Mouse (Mus musculus) midbrain, postnatal 0 days (tissue): ENCODE measurements around the gene Fam168b. TPM values are rescaled to one million over a fixed set of nuclear protein-coding genes. Genes with fewer than 3 reads are reported as not detected.

ENCODE experiments used
- ATAC-seq: fragments of 200-750 bp; cut with Nextera tagmentation; 2 replicates; pipeline ENCODE4 v1.8.0; 2017; ENCODE audit warnings: moderate number of reproducible peaks, mild to moderate bottlenecking, moderate TSS enrichment, moderate library complexity; ENCODE audit not compliant: low FRiP score
- DNase-seq: peaks from one replicate; pipeline ENCODE4 v3.0.0-alpha.2; 2015; ENCODE audit warnings: low spot score
- H3K27ac ChIP-seq: fragments of 300-500 bp; sonication (generic); 2 replicates; pipeline ENCODE4 v1.5.1; 2014; ENCODE audit warnings: low read depth, mild to moderate bottlenecking, low read length, mixed read lengths
- H3K27me3 ChIP-seq: fragments of 300-500 bp; sonication (generic); 2 replicates; pipeline ENCODE4 v1.6.1; 2014; ENCODE audit warnings: low read length, control low read depth, mixed read lengths; ENCODE audit not compliant: insufficient read depth
- H3K36me3 ChIP-seq: fragments of 300-500 bp; sonication (generic); 2 replicates; pipeline ENCODE4 v1.6.1; 2014; ENCODE audit warnings: low read length, control low read depth, mixed read lengths; ENCODE audit not compliant: insufficient read depth
- H3K4me1 ChIP-seq: fragments of 300-500 bp; sonication (generic); 2 replicates; pipeline ENCODE4 v1.6.1; 2014; ENCODE audit warnings: mild to moderate bottlenecking, control low read depth, antibody characterized with exemption, low read length, mixed read lengths; ENCODE audit not compliant: insufficient read depth
- H3K4me2 ChIP-seq: fragments of 300-500 bp; sonication (generic); 2 replicates; pipeline ENCODE4 v1.6.1; 2014; ENCODE audit warnings: low read depth, mild to moderate bottlenecking, low read length, mixed read lengths; ENCODE audit not compliant: poor library complexity, severe bottlenecking
- H3K4me3 ChIP-seq: fragments of 300-500 bp; sonication (generic); 2 replicates; pipeline ENCODE4 v1.5.1; 2014; ENCODE audit warnings: low read depth, mild to moderate bottlenecking, low read length, moderate library complexity
- H3K9ac ChIP-seq: fragments of 300-500 bp; sonication (generic); replicated peaks from 2 replicates; pipeline ENCODE4 v1.6.1; 2014; ENCODE audit warnings: mild to moderate bottlenecking, low read length, moderate library complexity, mixed read lengths; ENCODE audit not compliant: poor library complexity, severe bottlenecking
- H3K9me3 ChIP-seq: fragments of 300-500 bp; sonication (generic); 2 replicates; pipeline ENCODE4 v1.6.1; 2016; ENCODE audit warnings: low read length, control low read depth
- CTCF ChIP-seq: IDR thresholded peaks from 2 replicates; pipeline ENCODE4 v1.5.1; 2016; ENCODE audit warnings: antibody characterized with exemption, mild to moderate bottlenecking
- WGBS: fragments of 180-500 bp; shearing (Covaris S2); extraction: QIAGEN DNeasy Blood & Tissue Kit; methylation state at CpG from one replicate; pipeline ENCODE4 v1.1.7; 2014; 5-methylcytosine and 5-hydroxymethylcytosine counted together
- polyA plus RNA-seq: library from polyadenylated mRNA; unstranded; fragments of >200 nt; fragmentation: Nextera tagmentation; extraction: Ambion mirVana; gene quantifications from 2 replicates; pipeline ENCODE4 v1.2.1, GENCODE M21; 2015
- total RNA-seq: library from RNA; depleted of rRNA; stranded (reverse); fragments of >200 nt; gene quantifications from 2 replicates; pipeline ENCODE4 v1.2.3, GENCODE M21; 2014

The Fam168b gene
- total and polyA plus RNA-seq, 2 experiments from 2014 or later: 95.9 to 542 TPM

DNA sequence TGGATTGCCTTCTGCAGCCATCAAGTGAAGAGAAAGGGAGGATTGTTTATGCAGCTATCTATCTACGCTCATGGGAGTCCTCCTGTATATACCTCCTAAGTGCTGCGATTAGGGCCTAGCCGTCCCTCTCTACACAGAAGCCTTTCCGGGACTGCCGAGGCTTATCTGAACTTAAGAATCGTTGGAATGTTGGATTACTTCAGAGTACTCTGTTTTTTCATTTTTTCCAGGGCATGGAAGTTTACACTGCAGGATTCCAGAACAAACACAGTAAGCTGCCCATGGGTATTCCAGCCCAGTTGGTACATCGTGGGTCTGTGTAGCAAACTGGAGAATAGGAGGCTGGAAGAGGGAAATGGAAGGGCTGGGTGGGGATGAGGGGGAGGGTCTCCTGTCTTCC lies 21.4 kb upstream of the Fam168b start:
- peaks cover 55% of the 10 kb centered on the region for H3K36me3 ChIP-seq

DNA sequence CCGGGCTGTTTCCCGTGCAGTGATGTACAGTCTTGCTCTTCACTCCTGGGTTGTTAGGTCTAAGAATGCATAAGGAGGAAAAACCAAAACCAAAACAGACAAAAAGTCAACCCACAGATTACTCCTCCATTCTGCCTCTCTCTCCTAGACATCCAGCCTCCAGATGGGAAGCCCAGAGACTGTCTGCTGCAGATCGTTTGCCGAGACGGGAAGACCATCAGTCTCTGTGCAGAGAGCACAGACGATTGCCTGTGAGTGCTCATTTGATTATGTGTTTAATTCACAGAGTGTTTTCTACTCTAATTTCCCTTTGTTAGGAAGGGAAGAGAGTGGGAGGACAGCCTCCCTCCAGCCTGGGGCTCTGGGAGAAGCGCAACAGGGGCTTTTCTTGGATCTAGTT lies 20.5 kb upstream of the Fam168b start:
- WGBS: 86% methylated on average over 7 of the region's 7 CpGs

More for the DNA sequence above, 21.4 kb upstream of the Fam168b start:
- Histone ChIP-seq H3K4me2 (no peak overlapping the region), H3K4me1 (no peaks in the 10 kb centered on the region), H3K27me3 (no peaks in the 10 kb centered on the region), H3K9ac (no peak overlapping the region), H3K9me3 (no peaks in the 10 kb centered on the region), H3K4me3 (no peak overlapping the region), H3K27ac (no peak overlapping the region)
- DNase-seq (no peak), ATAC-seq (no peak)
- TF ChIP-seq CTCF: no peak
- WGBS: 81% methylated on average over 7 of the region's 7 CpGs

DNA sequence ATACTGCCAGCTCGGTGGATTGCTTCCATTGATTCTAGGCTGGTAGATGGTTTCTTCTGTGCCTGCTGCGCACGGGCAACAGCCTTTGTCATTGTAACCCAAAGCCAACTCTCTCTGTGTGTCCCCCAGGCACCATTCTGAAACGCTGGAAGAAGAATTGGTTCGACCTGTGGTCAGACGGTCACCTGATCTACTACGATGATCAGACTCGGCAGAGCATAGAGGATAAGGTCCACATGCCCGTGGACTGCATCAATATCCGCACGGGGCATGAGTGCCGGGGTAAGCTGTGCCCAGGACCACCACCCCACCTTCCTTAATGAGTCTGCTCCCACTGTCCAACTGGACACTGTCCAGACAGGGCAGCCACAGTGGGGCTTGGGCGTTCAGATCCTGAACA lies 20.0 kb upstream of the Fam168b start:
- WGBS: 95% methylated on average over 13 of the region's 13 CpGs
- DNase-seq (no peak), ATAC-seq (no peak)
- TF ChIP-seq CTCF: no peak
- Histone ChIP-seq H3K4me2 (no peak overlapping the region), H3K36me3 (peaks cover 45% of the 10 kb centered on the region), H3K9ac (no peak overlapping the region), H3K4me1 (no peaks in the 10 kb centered on the region), H3K27me3 (no peaks in the 10 kb centered on the region), H3K27ac (no peak overlapping the region), H3K9me3 (no peaks in the 10 kb centered on the region), H3K4me3 (no peak overlapping the region)

More for the DNA sequence above, 20.5 kb upstream of the Fam168b start:
- no peak for TF ChIP-seq CTCF
- Histone ChIP-seq H3K36me3 (peaks cover 49% of the 10 kb centered on the region), H3K4me2 (no peak overlapping the region), H3K27ac (no peak overlapping the region), H3K4me3 (no peak overlapping the region), H3K9ac (no peak overlapping the region), H3K4me1 (no peaks in the 10 kb centered on the region), H3K9me3 (no peaks in the 10 kb centered on the region), H3K27me3 (no peaks in the 10 kb centered on the region)
- DNase-seq (no peak), ATAC-seq (no peak)

DNA sequence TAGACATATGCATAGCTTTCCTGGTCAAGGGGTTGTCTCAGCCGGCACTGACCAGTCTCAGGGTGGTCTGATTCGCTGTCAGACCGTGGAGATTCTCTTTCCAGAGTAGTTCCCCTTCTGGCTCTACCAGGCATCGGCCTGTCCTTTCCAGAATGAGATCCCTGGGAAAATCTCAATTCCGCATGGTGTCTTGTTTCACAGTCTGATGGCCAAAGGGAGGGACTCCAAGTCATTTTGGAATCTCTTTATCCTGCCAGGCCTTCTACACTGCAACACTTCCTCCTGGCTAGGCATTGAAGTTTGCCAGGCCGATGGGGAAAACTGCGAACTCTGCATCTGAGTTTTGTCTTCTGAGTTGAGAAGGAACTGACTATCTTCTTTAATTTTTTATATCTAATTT lies 17.3 kb upstream of the Fam168b start:
- DNase-seq (no peak), ATAC-seq (no peak)
- Histone ChIP-seq H3K36me3 (peaks cover 37% of the 10 kb centered on the region), H3K9ac (no peak overlapping the region), H3K4me2 (no peak overlapping the region), H3K4me3 (no peak overlapping the region), H3K27ac (no peak overlapping the region), H3K4me1 (no peaks in the 10 kb centered on the region), H3K9me3 (no peaks in the 10 kb centered on the region), H3K27me3 (no peaks in the 10 kb centered on the region)
- 89% methylated on average over 7 of the region's 7 CpGs for WGBS
- TF ChIP-seq CTCF: no peak

DNA sequence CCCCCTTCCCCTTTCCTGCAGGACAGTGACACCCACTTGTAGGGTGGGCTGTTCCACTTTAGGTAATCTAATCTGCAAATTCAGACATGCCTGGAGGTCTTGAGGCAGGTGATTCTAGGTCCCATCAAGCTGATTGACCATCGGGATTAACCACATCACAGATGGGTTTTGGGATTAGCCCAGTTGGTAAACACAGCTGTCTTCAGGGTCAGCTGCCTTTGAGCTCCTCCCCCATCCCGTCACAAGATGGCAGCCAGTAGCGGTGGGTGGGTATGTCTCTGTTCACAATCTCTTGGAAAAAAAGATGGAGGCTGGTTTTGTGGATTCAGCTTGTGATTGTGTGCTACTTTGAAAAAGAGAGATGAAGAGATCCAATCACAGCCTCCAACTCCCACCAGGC lies 16.9 kb upstream of the Fam168b start:
- H3K9ac ChIP-seq: no peak overlapping the region
- no peaks in the 10 kb centered on the region for H3K4me1 ChIP-seq
- WGBS: 79% methylated on average over 3 of the region's 3 CpGs
- no peaks in the 10 kb centered on the region for H3K9me3 ChIP-seq
- H3K27me3 ChIP-seq: no peaks in the 10 kb centered on the region
- H3K27ac ChIP-seq: no peak overlapping the region
- no peak overlapping the region for H3K4me2 ChIP-seq
- no peak for ATAC-seq
- no peak for TF ChIP-seq CTCF
- H3K4me3 ChIP-seq: no peak overlapping the region
- H3K36me3 ChIP-seq: peaks cover 34% of the 10 kb centered on the region
- DNase-seq: no peak

DNA sequence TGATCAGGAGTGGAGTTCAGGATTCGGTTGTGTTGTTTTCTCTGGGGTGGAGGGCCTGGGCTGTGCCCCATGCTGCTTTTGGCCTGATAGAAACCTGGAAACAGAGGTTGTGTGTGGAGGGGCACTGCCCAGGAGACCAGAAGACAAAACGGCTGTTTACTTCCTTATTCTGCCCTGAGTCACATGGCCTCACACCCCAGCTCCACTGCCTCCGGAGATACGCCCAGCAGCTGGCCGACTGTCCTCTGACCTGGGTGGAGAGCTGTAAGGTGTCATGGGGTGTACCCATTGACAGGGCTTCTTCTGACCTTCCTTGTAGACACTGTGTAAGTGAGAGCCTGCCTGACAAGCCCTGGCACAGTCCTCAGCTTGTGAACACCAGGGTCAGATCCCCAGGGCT lies 15.8 kb upstream of the Fam168b start:
- Histone ChIP-seq H3K4me2 (no peak overlapping the region), H3K9ac (no peak overlapping the region), H3K4me3 (no peak overlapping the region), H3K36me3 (peaks cover 23% of the 10 kb centered on the region), H3K9me3 (no peaks in the 10 kb centered on the region), H3K4me1 (no peaks in the 10 kb centered on the region), H3K27me3 (no peaks in the 10 kb centered on the region), H3K27ac (no peak overlapping the region)
- TF ChIP-seq CTCF: no peak
- DNase-seq (no peak), ATAC-seq (no peak)
- 79% methylated on average over 5 of the region's 5 CpGs for WGBS
